Mouse (Mus musculus): ENCODE measurements around the gene Zfand2a.

Gene Zfand2a

GRCm38 (mm10) chr5:139484185-139484814 is at the start of gene Zfand2a:
TSS of gene Zfand2a (minus strand) at chr5:139484549.
- peak; percentile 97 to 99 for DNase-seq (ENCODE audit: low spot score in 2 of 2)

GRCm38 (mm10) chr5:139528851-139529250 is 44.5 kb upstream of the Zfand2a start:
- no peak for DNase-seq (ENCODE audit: low spot score in 2 of 2)

GRCm38 (mm10) chr5:139521987-139522386 is 37.6 kb upstream of the Zfand2a start:
- no peak for DNase-seq (ENCODE audit: low spot score in 2 of 2)

- DNase-seq (ENCODE audit: low spot score in 2 of 2), result no peak
Measured at GRCm38 (mm10) chr5:139520069-139520834, 35.9 kb upstream of the Zfand2a start.

- DNase-seq (ENCODE audit: low spot score in 2 of 2), result no peak
Measured at GRCm38 (mm10) chr5:139516281-139516680, 31.9 kb upstream of the Zfand2a start.

GRCm38 (mm10) chr5:139512201-139512600 is 27.9 kb upstream of the Zfand2a start:
- DNase-seq (ENCODE audit: low spot score in 2 of 2), result no peak

- DNase-seq (ENCODE audit: low spot score in 2 of 2), result no peak
Measured at GRCm38 (mm10) chr5:139510682-139511366, 26.5 kb upstream of the Zfand2a start.

- no peak for DNase-seq (ENCODE audit: low spot score in 2 of 2)
Measured at GRCm38 (mm10) chr5:139506207-139506606, 21.9 kb upstream of the Zfand2a start.

- DNase-seq (ENCODE audit: low spot score in 2 of 2), result peak; percentile 54 to 80
Measured at GRCm38 (mm10) chr5:139505073-139505606, 20.8 kb upstream of the Zfand2a start.

GRCm38 (mm10) chr5:139502281-139502680 is 17.9 kb upstream of the Zfand2a start:
- no peak for DNase-seq (ENCODE audit: low spot score in 2 of 2)

- no peak for DNase-seq (ENCODE audit: low spot score in 2 of 2)
Measured at GRCm38 (mm10) chr5:139498791-139499190, 14.4 kb upstream of the Zfand2a start.

- DNase-seq (ENCODE audit: low spot score in 2 of 2), result no peak
Measured at GRCm38 (mm10) chr5:139496939-139497338, 12.6 kb upstream of the Zfand2a start.

- no peak for DNase-seq (ENCODE audit: low spot score in 2 of 2)
Measured at GRCm38 (mm10) chr5:139495019-139495669, 10.8 kb upstream of the Zfand2a start.

- no peak for DNase-seq (ENCODE audit: low spot score in 2 of 2)
Measured at GRCm38 (mm10) chr5:139493690-139494089, 9.3 kb upstream of the Zfand2a start.

GRCm38 (mm10) chr5:139491348-139491747 is 7.0 kb upstream of the Zfand2a start:
- no peak for DNase-seq (ENCODE audit: low spot score in 2 of 2)

GRCm38 (mm10) chr5:139490131-139490530 is 5.8 kb upstream of the Zfand2a start:
- DNase-seq (ENCODE audit: low spot score in 2 of 2), result no peak

GRCm38 (mm10) chr5:139483171-139483848 is 1.0 kb downstream of the Zfand2a start:
- no peak for DNase-seq (ENCODE audit: low spot score in 2 of 2)

GRCm38 (mm10) chr5:139480406-139480805 is 3.9 kb downstream of the Zfand2a start:
- no peak for DNase-seq (ENCODE audit: low spot score in 2 of 2)

GRCm38 (mm10) chr5:139479088-139479487 is 5.3 kb downstream of the Zfand2a start:
- DNase-seq (ENCODE audit: low spot score in 2 of 2), result no peak

GRCm38 (mm10) chr5:139474741-139475140 is 9.6 kb downstream of the Zfand2a start:
- DNase-seq (ENCODE audit: low spot score in 2 of 2), result no peak

GRCm38 (mm10) chr5:139467998-139468397 is 16.4 kb downstream of the Zfand2a start:
- DNase-seq (ENCODE audit: low spot score in 2 of 2), result no peak
